Mouse (Mus musculus) forebrain, embryonic 13.5 days (tissue): ENCODE results near the gene Tas2r124. TPM values are rescaled to one million over a fixed set of nuclear protein-coding genes. Genes with fewer than 3 reads are reported as not detected.

Experiments
- ATAC-seq: fragments of 200-750 bp; cut with Nextera tagmentation; 2 replicates; pipeline ENCODE4 v1.8.0; 2017
- H3K27ac ChIP-seq: fragments of 300-500 bp; sonication (generic); 2 replicates; pipeline ENCODE4 v1.5.1; 2015; ENCODE audit warnings: inconsistent platforms, mild to moderate bottlenecking, moderate library complexity
- H3K27me3 ChIP-seq: fragments of 300-500 bp; sonication (generic); 2 replicates; pipeline ENCODE4 v1.6.1; 2015; ENCODE audit warnings: mild to moderate bottlenecking, inconsistent platforms
- H3K36me3 ChIP-seq: fragments of 300-500 bp; sonication (generic); 2 replicates; pipeline ENCODE4 v1.6.1; 2015; ENCODE audit warnings: mild to moderate bottlenecking, inconsistent platforms; ENCODE audit not compliant: poor library complexity, severe bottlenecking
- H3K4me1 ChIP-seq: fragments of 300-500 bp; sonication (generic); 2 replicates; pipeline ENCODE4 v1.6.1; 2015; ENCODE audit warnings: inconsistent platforms
- H3K4me2 ChIP-seq: fragments of 300-500 bp; sonication (generic); 2 replicates; pipeline ENCODE4 v1.6.1; 2015; ENCODE audit warnings: inconsistent platforms, mild to moderate bottlenecking, moderate library complexity
- H3K4me3 ChIP-seq: fragments of 300-500 bp; sonication (generic); 2 replicates; pipeline ENCODE4 v1.5.1; 2015; ENCODE audit warnings: mild to moderate bottlenecking, inconsistent platforms
- H3K9ac ChIP-seq: fragments of 300-500 bp; sonication (generic); 2 replicates; pipeline ENCODE4 v1.6.1; 2015; ENCODE audit warnings: mild to moderate bottlenecking, inconsistent platforms
- H3K9me3 ChIP-seq: fragments of 300-500 bp; sonication (generic); replicated peaks from 2 replicates; pipeline ENCODE4 v1.6.1; 2016; ENCODE audit warnings: inconsistent platforms
- WGBS: fragments of 180-500 bp; shearing (Covaris S2); methylation state at CpG from one replicate; pipeline ENCODE4 v1.1.7; 2015; 5-methylcytosine and 5-hydroxymethylcytosine counted together
- polyA plus RNA-seq: library from polyadenylated mRNA; unstranded; fragments of >200 nt; fragmentation: Nextera tagmentation; extraction: Ambion mirVana; gene quantifications from 2 replicates; pipeline ENCODE4 v1.2.1, GENCODE M21; 2015

Gene Tas2r124
- not detected in 2 replicates for polyA plus RNA-seq

- H3K27ac ChIP-seq, result no peak within 1 kb of the TSS
- WGBS, result 77% methylated on average over 1 of the region's 1 CpGs
- no peak within 1 kb of the TSS for H3K4me3 ChIP-seq
- H3K27me3 ChIP-seq, result no peaks in the 10 kb centered on the region
- no peaks in the 10 kb centered on the region for H3K9me3 ChIP-seq
- ATAC-seq, result no peak
- H3K36me3 ChIP-seq, result no peaks in the 10 kb centered on the region
- no peak within 1 kb of the TSS for H3K4me2 ChIP-seq
- H3K9ac ChIP-seq, result no peak within 1 kb of the TSS
- H3K4me1 ChIP-seq, result no peaks in the 10 kb centered on the region
Measured at GRCm38 (mm10) chr6:132754430-132754829, at the start of gene Tas2r124. Gene Tas2r124, plus strand, starts transcription at chr6:132754730.

GRCm38 (mm10) chr6:132711828-132712227 lies 42.7 kb upstream of the Tas2r124 start, which contains the start of gene Tas2r122:
Gene Tas2r122, minus strand, starts transcription at chr6:132711928.
- H3K4me2 ChIP-seq, result no peak within 1 kb of the TSS
- WGBS, result 88% methylated on average over 3 of the region's 3 CpGs
- H3K27ac ChIP-seq, result no peak within 1 kb of the TSS
- no peaks in the 10 kb centered on the region for H3K36me3 ChIP-seq
- no peaks in the 10 kb centered on the region for H3K27me3 ChIP-seq
- no peak within 1 kb of the TSS for H3K4me3 ChIP-seq
- H3K4me1 ChIP-seq, result no peaks in the 10 kb centered on the region
- no peak within 1 kb of the TSS for H3K9ac ChIP-seq
- no peak for ATAC-seq
- 0 out of 2 replicates have a peak, but pooled peaks cover 14% of the 10 kb centered on the region for H3K9me3 ChIP-seq

DNA sequence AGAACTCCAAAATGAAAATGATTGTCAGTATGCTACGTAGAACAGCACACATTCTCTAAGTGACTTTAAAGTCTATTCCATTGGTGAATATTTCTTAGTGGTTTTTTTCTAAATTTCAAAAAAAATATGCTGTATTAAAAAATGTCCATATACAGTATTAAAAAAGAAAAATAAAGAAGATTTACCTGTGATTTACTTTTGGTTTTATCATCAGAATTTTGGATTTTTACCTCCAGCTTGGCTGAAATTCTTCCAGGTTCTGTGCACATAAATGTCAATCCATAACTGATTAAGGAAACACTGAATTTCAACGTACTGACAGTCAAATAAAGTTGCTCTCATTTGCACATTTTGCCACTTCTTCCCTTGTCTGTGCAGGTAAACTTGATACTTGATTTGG lies 16.6 kb upstream of the Tas2r124 start, which contains the start of gene Tas2r115:
Gene Tas2r115 (minus strand): TSS at position 101 of the 400 bp plus-strand sequence.
- no peaks in the 10 kb centered on the region for H3K36me3 ChIP-seq
- H3K4me3 ChIP-seq, result no peak within 1 kb of the TSS
- no peak within 1 kb of the TSS for H3K27ac ChIP-seq
- H3K4me2 ChIP-seq, result no peak within 1 kb of the TSS
- WGBS, result 70% methylated on average over 2 of the region's 2 CpGs
- no peaks in the 10 kb centered on the region for H3K9me3 ChIP-seq
- no peaks in the 10 kb centered on the region for H3K4me1 ChIP-seq
- H3K9ac ChIP-seq, result no peak within 1 kb of the TSS
- ATAC-seq, result no peak
- H3K27me3 ChIP-seq, result no peaks in the 10 kb centered on the region

DNA sequence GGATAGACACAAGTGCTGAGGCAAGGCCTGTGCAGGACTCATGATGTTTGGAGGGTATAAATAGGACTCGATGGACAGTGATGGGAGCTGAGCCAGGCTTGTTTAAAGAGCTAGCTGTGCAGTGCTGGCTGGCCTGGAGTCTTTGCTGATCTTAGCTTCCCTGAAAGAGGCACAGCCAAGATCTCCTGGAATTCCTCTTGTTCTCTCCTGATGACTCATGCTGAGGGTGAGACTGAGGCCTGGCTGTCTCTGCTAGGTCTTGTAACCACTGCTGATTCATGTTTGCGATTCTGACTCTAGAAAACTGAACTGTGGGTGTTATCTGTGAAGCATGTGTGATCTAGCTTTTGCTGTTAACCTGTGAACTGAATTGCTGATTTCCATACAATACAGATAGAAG lies 4.3 kb upstream of the Tas2r124 start:
- H3K4me1 ChIP-seq, result no peaks in the 10 kb centered on the region
- H3K9ac ChIP-seq, result no peak overlapping the region
- H3K27me3 ChIP-seq, result no peaks in the 10 kb centered on the region
- no peak overlapping the region for H3K27ac ChIP-seq
- ATAC-seq, result no peak
- H3K4me2 ChIP-seq, result no peak overlapping the region
- 95% methylated on average over 2 of the region's 2 CpGs for WGBS
- no peaks in the 10 kb centered on the region for H3K36me3 ChIP-seq
- no peaks in the 10 kb centered on the region for H3K9me3 ChIP-seq
- no peak overlapping the region for H3K4me3 ChIP-seq

- H3K36me3 ChIP-seq, result no peaks in the 10 kb centered on the region
- H3K4me3 ChIP-seq, result no peak within 1 kb of the TSS
- no peak within 1 kb of the TSS for H3K4me2 ChIP-seq
- H3K27ac ChIP-seq, result no peak within 1 kb of the TSS
- H3K4me1 ChIP-seq, result no peaks in the 10 kb centered on the region
- no peaks in the 10 kb centered on the region for H3K27me3 ChIP-seq
- ATAC-seq, result no peak
- no peak within 1 kb of the TSS for H3K9ac ChIP-seq
- H3K9me3 ChIP-seq, result no peaks in the 10 kb centered on the region
- WGBS, result 92% methylated on average over 2 of the region's 2 CpGs
Measured at GRCm38 (mm10) chr6:132761831-132762230, 7.3 kb downstream of the Tas2r124 start, which contains the start of gene Tas2r102. Gene Tas2r102, plus strand, starts transcription at chr6:132762131.

- no peak for ATAC-seq
- no peaks in the 10 kb centered on the region for H3K36me3 ChIP-seq
- no peak within 1 kb of the TSS for H3K4me2 ChIP-seq
- H3K27ac ChIP-seq, result no peak within 1 kb of the TSS
- H3K4me3 ChIP-seq, result no peak within 1 kb of the TSS
- no peaks in the 10 kb centered on the region for H3K4me1 ChIP-seq
- no peaks in the 10 kb centered on the region for H3K27me3 ChIP-seq
- H3K9me3 ChIP-seq, result no peaks in the 10 kb centered on the region
- no peak within 1 kb of the TSS for H3K9ac ChIP-seq
Measured at GRCm38 (mm10) chr6:132778062-132778461, 23.5 kb downstream of the Tas2r124 start, which contains the start of gene Tas2r136. Gene Tas2r136, minus strand, starts transcription at chr6:132778162.

DNA sequence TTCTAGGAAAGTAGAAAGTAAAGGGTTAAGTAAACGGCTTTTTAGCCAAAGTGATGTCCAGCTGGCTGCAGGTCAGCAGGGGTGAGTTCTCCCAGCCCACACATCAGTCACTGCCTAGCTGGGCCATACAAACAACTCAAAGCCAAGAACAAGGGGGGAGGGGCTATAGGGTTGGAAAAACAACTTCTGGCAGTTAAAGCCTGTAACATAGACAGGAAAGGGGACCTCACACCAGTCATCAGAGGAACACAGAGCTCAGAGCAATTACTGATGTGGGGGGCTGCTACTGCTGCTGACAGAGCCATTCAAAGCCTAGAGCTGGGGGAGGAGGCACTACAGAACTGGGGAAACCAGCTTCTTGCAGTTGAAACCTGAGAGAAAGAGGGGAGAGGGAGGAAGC lies 40.9 kb downstream of the Tas2r124 start:
- Histone ChIP-seq H3K4me2 (no peak overlapping the region), H3K9me3 (peaks cover 12% of the 10 kb centered on the region), H3K4me3 (no peak overlapping the region), H3K9ac (no peak overlapping the region), H3K4me1 (no peaks in the 10 kb centered on the region), H3K27ac (no peak overlapping the region), H3K27me3 (no peaks in the 10 kb centered on the region), H3K36me3 (no peaks in the 10 kb centered on the region)
- 35% methylated on average over 1 of the region's 1 CpGs for WGBS
- no peak for ATAC-seq

DNA sequence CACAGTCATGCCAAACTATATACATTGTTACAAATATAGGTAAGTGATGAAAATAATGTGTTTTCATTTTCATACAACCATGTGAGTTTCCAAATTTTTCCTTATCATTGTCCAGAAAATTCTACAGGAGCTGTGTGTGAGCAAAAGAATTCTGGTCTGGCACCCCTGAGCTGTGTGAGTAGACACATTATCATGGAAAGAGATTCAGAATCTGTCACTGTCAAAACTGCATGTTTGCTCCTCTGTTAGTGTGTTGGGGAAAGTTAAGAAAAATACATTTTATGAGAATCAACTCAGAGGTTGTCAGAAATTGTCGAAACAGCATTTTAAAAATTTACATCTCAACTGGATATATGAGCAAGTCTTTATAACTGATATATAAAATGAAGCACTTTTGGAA lies 48.0 kb downstream of the Tas2r124 start, which contains the start of gene Tas2r117:
Gene Tas2r117 (plus strand): TSS at position 301 of the 400 bp plus-strand sequence.
- no peaks in the 10 kb centered on the region for H3K36me3 ChIP-seq
- no peak within 1 kb of the TSS for H3K4me3 ChIP-seq
- no peak within 1 kb of the TSS for H3K27ac ChIP-seq
- H3K4me1 ChIP-seq, result no peaks in the 10 kb centered on the region
- WGBS, result 86% methylated on average over 1 of the region's 1 CpGs
- H3K9ac ChIP-seq, result no peak within 1 kb of the TSS
- no peaks in the 10 kb centered on the region for H3K27me3 ChIP-seq
- H3K9me3 ChIP-seq, result no peaks in the 10 kb centered on the region
- ATAC-seq, result no peak
- no peak within 1 kb of the TSS for H3K4me2 ChIP-seq

Other genes with a start within 250 kb of the Tas2r124 start
- not detected in 2 replicates for gene Prh1, start 184.9 kb upstream of the Tas2r124 start, polyA plus RNA-seq
- gene Prp2, start 158.8 kb upstream of the Tas2r124 start, polyA plus RNA-seq, result not detected in 2 replicates
- gene A630073D07Rik, start 103.2 kb upstream of the Tas2r124 start, polyA plus RNA-seq, result not detected in 2 replicates
- not detected in 2 replicates for gene Tas2r120, start 97.8 kb upstream of the Tas2r124 start, polyA plus RNA-seq
- gene Tas2r121, start 53.7 kb upstream of the Tas2r124 start, polyA plus RNA-seq, result not detected in 2 replicates
- gene Tas2r122, start 42.8 kb upstream of the Tas2r124 start, polyA plus RNA-seq, result not detected in 2 replicates
- not detected in 2 replicates for gene Tas2r115, start 16.7 kb upstream of the Tas2r124 start, polyA plus RNA-seq
- gene Tas2r102, start 7.4 kb downstream of the Tas2r124 start, polyA plus RNA-seq, result not detected in 2 replicates
- not detected in 2 replicates for gene Tas2r136, start 23.4 kb downstream of the Tas2r124 start, polyA plus RNA-seq
- not detected in 2 replicates for gene Tas2r117, start 48.1 kb downstream of the Tas2r124 start, polyA plus RNA-seq
- gene Tas2r123, start 92.4 kb downstream of the Tas2r124 start, polyA plus RNA-seq, result not detected in 2 replicates
- not detected in 2 replicates for gene Tas2r116, start 100.7 kb downstream of the Tas2r124 start, polyA plus RNA-seq
- not detected in 2 replicates for gene Tas2r110, start 113.3 kb downstream of the Tas2r124 start, polyA plus RNA-seq
- gene Tas2r113, start 138.3 kb downstream of the Tas2r124 start, polyA plus RNA-seq, result not detected in 2 replicates
- not detected in 2 replicates for gene Tas2r125, start 154.9 kb downstream of the Tas2r124 start, polyA plus RNA-seq
- gene Tas2r129, start 196.4 kb downstream of the Tas2r124 start, polyA plus RNA-seq, result not detected in 2 replicates
- not detected in 2 replicates for gene Tas2r131, start 203.2 kb downstream of the Tas2r124 start, polyA plus RNA-seq
- gene Tas2r109, start 226.2 kb downstream of the Tas2r124 start, polyA plus RNA-seq, result not detected in 2 replicates